Mouse (Mus musculus): ENCODE data around the gene Neurl1b. TPM values are rescaled to one million over a fixed set of nuclear protein-coding genes. Genes with fewer than 3 reads are reported as not detected.

Gene Neurl1b
- polyA plus RNA-seq, 1 experiment from 2014 or later, result 2.3 TPM

- peak; percentile 85 for ATAC-seq
- H3K4me3 ChIP-seq (ENCODE audit: low read depth, low read length), result no peak overlapping the region
- H3K4me2 ChIP-seq (ENCODE audit: low read length), result peak overlapping the region; percentile 53
- H3K9ac ChIP-seq (ENCODE audit: low read depth, low read length), result no peak overlapping the region
- peaks cover 26% of the 10 kb centered on the region for H3K4me1 ChIP-seq (ENCODE audit: control insufficient read depth, insufficient read depth, low read length)
- H3K9me3 ChIP-seq (replicated peaks; ENCODE audit: control insufficient read depth, low read length, poor library complexity, severe bottlenecking), result no peaks in the 10 kb centered on the region
- WGBS, result 23% methylated on average over 5 of the region's 8 CpGs
- H3K36me3 ChIP-seq (ENCODE audit: control insufficient read depth, insufficient read depth, low read length), result no peaks in the 10 kb centered on the region
- H3K27me3 ChIP-seq (ENCODE audit: control insufficient read depth, insufficient read depth, low read depth, low read length), result no peaks in the 10 kb centered on the region
- H3K27ac ChIP-seq (ENCODE audit: low read length), result peak overlapping the region; percentile 93
These were observed 34.2 kb upstream of the Neurl1b start for GRCm38 (mm10) chr17:26380280-26380985.

- peak; percentile 91 for ATAC-seq
- Histone ChIP-seq H3K9me3 (replicated peaks; ENCODE audit: control insufficient read depth, low read length, poor library complexity, severe bottlenecking) (no peaks in the 10 kb centered on the region), H3K27ac (ENCODE audit: low read length) (peak overlapping the region; percentile 93), H3K36me3 (ENCODE audit: control insufficient read depth, insufficient read depth, low read length) (no peaks in the 10 kb centered on the region), H3K4me2 (ENCODE audit: low read length) (peak overlapping the region; percentile 53), H3K27me3 (ENCODE audit: control insufficient read depth, insufficient read depth, low read depth, low read length) (no peaks in the 10 kb centered on the region), H3K4me1 (ENCODE audit: control insufficient read depth, insufficient read depth, low read length) (peaks cover 26% of the 10 kb centered on the region), H3K4me3 (ENCODE audit: low read depth, low read length) (no peak overlapping the region), H3K9ac (ENCODE audit: low read depth, low read length) (no peak overlapping the region)
- 26% methylated on average over 4 of the region's 4 CpGs for WGBS
These were observed 33.6 kb upstream of the Neurl1b start for GRCm38 (mm10) chr17:26380986-26381446.

GRCm38 (mm10) chr17:26381613-26382012 is 33.0 kb upstream of the Neurl1b start:
- WGBS, result 68% methylated on average over 5 of the region's 5 CpGs
- H3K27me3 ChIP-seq (ENCODE audit: control insufficient read depth, insufficient read depth, low read depth, low read length), result no peaks in the 10 kb centered on the region
- H3K27ac ChIP-seq (ENCODE audit: low read length), result peak overlapping the region; percentile 93
- H3K4me1 ChIP-seq (ENCODE audit: control insufficient read depth, insufficient read depth, low read length), result peaks cover 26% of the 10 kb centered on the region
- H3K9ac ChIP-seq (ENCODE audit: low read depth, low read length), result peak overlapping the region; percentile 38; the same call in 1 of the 2 replicates
- 0 out of 2 replicates have a peak, but pooled peaks have one; percentile 2 for ATAC-seq
- H3K4me3 ChIP-seq (ENCODE audit: low read depth, low read length), result no peak overlapping the region
- H3K36me3 ChIP-seq (ENCODE audit: control insufficient read depth, insufficient read depth, low read length), result no peaks in the 10 kb centered on the region
- 0 out of 2 replicates have a peak overlapping the region, but pooled peaks have one; percentile 53 for H3K4me2 ChIP-seq (ENCODE audit: low read length)
- no peaks in the 10 kb centered on the region for H3K9me3 ChIP-seq (replicated peaks; ENCODE audit: control insufficient read depth, low read length, poor library complexity, severe bottlenecking)

- H3K27me3 ChIP-seq (ENCODE audit: control insufficient read depth, insufficient read depth, low read depth, low read length), result no peaks in the 10 kb centered on the region
- H3K9me3 ChIP-seq (replicated peaks; ENCODE audit: control insufficient read depth, low read length, poor library complexity, severe bottlenecking), result no peaks in the 10 kb centered on the region
- peaks cover 26% of the 10 kb centered on the region for H3K4me1 ChIP-seq (ENCODE audit: control insufficient read depth, insufficient read depth, low read length)
- H3K9ac ChIP-seq (ENCODE audit: low read depth, low read length), result peak overlapping the region; percentile 38; the same call in 1 of the 2 replicates
- H3K4me2 ChIP-seq (ENCODE audit: low read length), result no peak overlapping the region
- 83% methylated on average over 3 of the region's 3 CpGs for WGBS
- no peaks in the 10 kb centered on the region for H3K36me3 ChIP-seq (ENCODE audit: control insufficient read depth, insufficient read depth, low read length)
- H3K4me3 ChIP-seq (ENCODE audit: low read depth, low read length), result no peak overlapping the region
- H3K27ac ChIP-seq (ENCODE audit: low read length), result peak overlapping the region; percentile 93
- ATAC-seq, result no peak
These were observed 32.5 kb upstream of the Neurl1b start for GRCm38 (mm10) chr17:26382176-26382575.

- Histone ChIP-seq H3K27ac (ENCODE audit: low read length) (peak overlapping the region; percentile 93; the same call in 1 of the 2 replicates), H3K4me3 (ENCODE audit: low read depth, low read length) (no peak overlapping the region), H3K9me3 (replicated peaks; ENCODE audit: control insufficient read depth, low read length, poor library complexity, severe bottlenecking) (no peaks in the 10 kb centered on the region), H3K4me2 (ENCODE audit: low read length) (no peak overlapping the region), H3K27me3 (ENCODE audit: control insufficient read depth, insufficient read depth, low read depth, low read length) (no peaks in the 10 kb centered on the region), H3K9ac (ENCODE audit: low read depth, low read length) (no peak overlapping the region), H3K4me1 (ENCODE audit: control insufficient read depth, insufficient read depth, low read length) (peaks cover 26% of the 10 kb centered on the region), H3K36me3 (ENCODE audit: control insufficient read depth, insufficient read depth, low read length) (no peaks in the 10 kb centered on the region)
- ATAC-seq, result no peak
- WGBS, result 74% methylated on average over 5 of the region's 5 CpGs
These were observed 31.9 kb upstream of the Neurl1b start for GRCm38 (mm10) chr17:26382687-26383086.

GRCm38 (mm10) chr17:26384111-26384510 is 30.5 kb upstream of the Neurl1b start:
- H3K4me2 ChIP-seq (ENCODE audit: low read length), result no peak overlapping the region
- H3K27ac ChIP-seq (ENCODE audit: low read length), result no peak overlapping the region
- H3K9ac ChIP-seq (ENCODE audit: low read depth, low read length), result no peak overlapping the region
- 94% methylated on average over 3 of the region's 3 CpGs for WGBS
- H3K27me3 ChIP-seq (ENCODE audit: control insufficient read depth, insufficient read depth, low read depth, low read length), result no peaks in the 10 kb centered on the region
- no peaks in the 10 kb centered on the region for H3K9me3 ChIP-seq (replicated peaks; ENCODE audit: control insufficient read depth, low read length, poor library complexity, severe bottlenecking)
- no peaks in the 10 kb centered on the region for H3K36me3 ChIP-seq (ENCODE audit: control insufficient read depth, insufficient read depth, low read length)
- H3K4me3 ChIP-seq (ENCODE audit: low read depth, low read length), result no peak overlapping the region
- no peak for ATAC-seq
- H3K4me1 ChIP-seq (ENCODE audit: control insufficient read depth, insufficient read depth, low read length), result peaks cover 26% of the 10 kb centered on the region

GRCm38 (mm10) chr17:26385252-26386130 is 29.1 kb upstream of the Neurl1b start:
- Histone ChIP-seq H3K9ac (ENCODE audit: low read depth, low read length) (no peak overlapping the region), H3K4me2 (ENCODE audit: low read length) (no peak overlapping the region), H3K4me1 (ENCODE audit: control insufficient read depth, insufficient read depth, low read length) (peaks cover 19% of the 10 kb centered on the region), H3K27ac (ENCODE audit: low read length) (no peak overlapping the region), H3K27me3 (ENCODE audit: control insufficient read depth, insufficient read depth, low read depth, low read length) (no peaks in the 10 kb centered on the region), H3K36me3 (ENCODE audit: control insufficient read depth, insufficient read depth, low read length) (no peaks in the 10 kb centered on the region), H3K4me3 (ENCODE audit: low read depth, low read length) (no peak overlapping the region), H3K9me3 (replicated peaks; ENCODE audit: control insufficient read depth, low read length, poor library complexity, severe bottlenecking) (no peaks in the 10 kb centered on the region)
- ATAC-seq, result no peak
- WGBS, result 90% methylated on average over 11 of the region's 11 CpGs

GRCm38 (mm10) chr17:26386131-26386481 is 28.5 kb upstream of the Neurl1b start:
- H3K36me3 ChIP-seq (ENCODE audit: control insufficient read depth, insufficient read depth, low read length), result no peaks in the 10 kb centered on the region
- no peak overlapping the region for H3K4me2 ChIP-seq (ENCODE audit: low read length)
- no peaks in the 10 kb centered on the region for H3K9me3 ChIP-seq (replicated peaks; ENCODE audit: control insufficient read depth, low read length, poor library complexity, severe bottlenecking)
- no peak overlapping the region for H3K27ac ChIP-seq (ENCODE audit: low read length)
- H3K4me1 ChIP-seq (ENCODE audit: control insufficient read depth, insufficient read depth, low read length), result peaks cover 13% of the 10 kb centered on the region
- WGBS, result 91% methylated on average over 3 of the region's 3 CpGs
- no peak overlapping the region for H3K9ac ChIP-seq (ENCODE audit: low read depth, low read length)
- ATAC-seq, result no peak
- no peak overlapping the region for H3K4me3 ChIP-seq (ENCODE audit: low read depth, low read length)
- H3K27me3 ChIP-seq (ENCODE audit: control insufficient read depth, insufficient read depth, low read depth, low read length), result no peaks in the 10 kb centered on the region

GRCm38 (mm10) chr17:26388106-26388505 is 26.5 kb upstream of the Neurl1b start:
- Histone ChIP-seq H3K9me3 (replicated peaks; ENCODE audit: control insufficient read depth, low read length, poor library complexity, severe bottlenecking) (no peaks in the 10 kb centered on the region), H3K27ac (ENCODE audit: low read length) (no peak overlapping the region), H3K4me3 (ENCODE audit: low read depth, low read length) (no peak overlapping the region), H3K27me3 (ENCODE audit: control insufficient read depth, insufficient read depth, low read depth, low read length) (no peaks in the 10 kb centered on the region), H3K4me2 (ENCODE audit: low read length) (no peak overlapping the region), H3K9ac (ENCODE audit: low read depth, low read length) (no peak overlapping the region), H3K36me3 (ENCODE audit: control insufficient read depth, insufficient read depth, low read length) (no peaks in the 10 kb centered on the region), H3K4me1 (ENCODE audit: control insufficient read depth, insufficient read depth, low read length) (no peaks in the 10 kb centered on the region; the same call in 1 of the 2 replicates)
- no peak for ATAC-seq
- WGBS, result 78% methylated on average over 3 of the region's 3 CpGs

All from midbrain, embryonic 16.5 days (tissue).